Mouse (Mus musculus): ENCODE measurements around the gene Elavl1. TPM values are rescaled to one million over a fixed set of nuclear protein-coding genes. Genes with fewer than 3 reads are reported as not detected.

Elavl1 gene
- polyA plus RNA-seq, 1 experiment from 2014 or later = 251 TPM

GRCm38 (mm10) chr8:4318796-4319572, 6.2 kb downstream of the Elavl1 start:
- no peak for ATAC-seq (ENCODE audit: low FRiP score)
- Histone ChIP-seq H3K9me3 (replicated peaks) (no peaks in the 10 kb centered on the region), H3K4me3 (no peak overlapping the region), H3K27me3 (no peaks in the 10 kb centered on the region), H3K9ac (no peak overlapping the region), H3K4me1 (peaks cover 30% of the 10 kb centered on the region), H3K36me3 (peaks cover 26% of the 10 kb centered on the region), H3K27ac (no peak overlapping the region), H3K4me2 (replicated peaks) (no peak overlapping the region)
- WGBS = 91% methylated on average over 2 of the region's 2 CpGs

- no peak overlapping the region for H3K27ac ChIP-seq
- H3K9ac ChIP-seq = no peak overlapping the region
- no peak overlapping the region for H3K4me3 ChIP-seq
- no peak for ATAC-seq (ENCODE audit: low FRiP score)
- peaks cover 21% of the 10 kb centered on the region for H3K4me1 ChIP-seq
- no peaks in the 10 kb centered on the region for H3K9me3 ChIP-seq (replicated peaks)
- WGBS = 95% methylated on average over 5 of the region's 5 CpGs
- no peak overlapping the region for H3K4me2 ChIP-seq (replicated peaks)
- H3K27me3 ChIP-seq = no peaks in the 10 kb centered on the region
- peaks cover 26% of the 10 kb centered on the region for H3K36me3 ChIP-seq
Observed at GRCm38 (mm10) chr8:4318124-4318523, 7.1 kb downstream of the Elavl1 start.

- WGBS = 96% methylated on average over 3 of the region's 3 CpGs
- Histone ChIP-seq H3K36me3 (peaks cover 22% of the 10 kb centered on the region), H3K27ac (no peak overlapping the region), H3K4me1 (peaks cover under 1% of the 10 kb centered on the region; the same call in 1 of the 2 replicates), H3K9me3 (replicated peaks) (no peaks in the 10 kb centered on the region), H3K4me3 (no peak overlapping the region), H3K27me3 (no peaks in the 10 kb centered on the region), H3K4me2 (replicated peaks) (no peak overlapping the region), H3K9ac (no peak overlapping the region)
- ATAC-seq (ENCODE audit: low FRiP score) = no peak
Observed at GRCm38 (mm10) chr8:4314852-4315251, 10.4 kb downstream of the Elavl1 start.

GRCm38 (mm10) chr8:4313254-4314124, 11.7 kb downstream of the Elavl1 start:
- no peaks in the 10 kb centered on the region for H3K4me1 ChIP-seq
- 91% methylated on average over 3 of the region's 3 CpGs for WGBS

GRCm38 (mm10) chr8:4312104-4312503, 13.1 kb downstream of the Elavl1 start:
- Histone ChIP-seq H3K9ac (no peak overlapping the region), H3K27me3 (no peaks in the 10 kb centered on the region), H3K36me3 (peaks cover 42% of the 10 kb centered on the region), H3K4me2 (replicated peaks) (no peak overlapping the region), H3K9me3 (replicated peaks) (no peaks in the 10 kb centered on the region), H3K27ac (no peak overlapping the region), H3K4me1 (no peaks in the 10 kb centered on the region), H3K4me3 (no peak overlapping the region)
- ATAC-seq (ENCODE audit: low FRiP score) = no peak

More at GRCm38 (mm10) chr8:4313254-4314124, 11.7 kb downstream of the Elavl1 start:
- ATAC-seq (ENCODE audit: low FRiP score) = no peak
- Histone ChIP-seq H3K4me3 (no peak overlapping the region), H3K9ac (no peak overlapping the region), H3K4me2 (replicated peaks) (no peak overlapping the region), H3K36me3 (peaks cover 29% of the 10 kb centered on the region), H3K27ac (no peak overlapping the region), H3K9me3 (replicated peaks) (no peaks in the 10 kb centered on the region), H3K27me3 (no peaks in the 10 kb centered on the region)

GRCm38 (mm10) chr8:4305838-4306237, 19.4 kb downstream of the Elavl1 start:
- Histone ChIP-seq H3K36me3 (peaks cover 91% of the 10 kb centered on the region), H3K27me3 (no peaks in the 10 kb centered on the region), H3K4me3 (no peak overlapping the region), H3K4me1 (no peaks in the 10 kb centered on the region), H3K9ac (no peak overlapping the region), H3K27ac (no peak overlapping the region), H3K4me2 (replicated peaks) (no peak overlapping the region), H3K9me3 (replicated peaks) (no peaks in the 10 kb centered on the region)
- WGBS = 91% methylated on average over 2 of the region's 2 CpGs
- ATAC-seq (ENCODE audit: low FRiP score) = no peak

GRCm38 (mm10) chr8:4304124-4304547, 21.1 kb downstream of the Elavl1 start:
- H3K4me2 ChIP-seq (replicated peaks) = no peak overlapping the region
- WGBS = 80% methylated on average over 3 of the region's 3 CpGs
- H3K36me3 ChIP-seq = peaks cover 87% of the 10 kb centered on the region
- no peak for ATAC-seq (ENCODE audit: low FRiP score)
- H3K4me3 ChIP-seq = no peak overlapping the region
- H3K27ac ChIP-seq = no peak overlapping the region
- H3K9me3 ChIP-seq (replicated peaks) = no peaks in the 10 kb centered on the region
- H3K9ac ChIP-seq = no peak overlapping the region
- no peaks in the 10 kb centered on the region for H3K4me1 ChIP-seq
- no peaks in the 10 kb centered on the region for H3K27me3 ChIP-seq

- Histone ChIP-seq H3K9me3 (replicated peaks) (no peaks in the 10 kb centered on the region), H3K4me3 (no peak overlapping the region), H3K27ac (no peak overlapping the region), H3K9ac (no peak overlapping the region), H3K4me1 (no peaks in the 10 kb centered on the region), H3K27me3 (no peaks in the 10 kb centered on the region), H3K4me2 (replicated peaks) (no peak overlapping the region), H3K36me3 (peaks cover 73% of the 10 kb centered on the region)
- no peak for ATAC-seq (ENCODE audit: low FRiP score)
- WGBS = over 99% methylated on average over 4 of the region's 4 CpGs
Observed at GRCm38 (mm10) chr8:4297822-4298221, 27.4 kb downstream of the Elavl1 start.

- no peaks in the 10 kb centered on the region for H3K4me1 ChIP-seq
- H3K36me3 ChIP-seq = peaks cover 80% of the 10 kb centered on the region
- 86% methylated on average over 5 of the region's 5 CpGs for WGBS
- no peak overlapping the region for H3K4me3 ChIP-seq
- no peak overlapping the region for H3K9ac ChIP-seq
- no peaks in the 10 kb centered on the region for H3K27me3 ChIP-seq
- no peak overlapping the region for H3K27ac ChIP-seq
- no peak for ATAC-seq (ENCODE audit: low FRiP score)
- H3K9me3 ChIP-seq (replicated peaks) = no peaks in the 10 kb centered on the region
- H3K4me2 ChIP-seq (replicated peaks) = no peak overlapping the region
Observed at GRCm38 (mm10) chr8:4292738-4293137, 32.5 kb downstream of the Elavl1 start.

- Histone ChIP-seq H3K4me3 (peak overlapping the region; percentile 61), H3K4me2 (replicated peaks) (peak overlapping the region; percentile 61), H3K27ac (peak overlapping the region; percentile 76), H3K36me3 (peaks cover 24% of the 10 kb centered on the region), H3K9ac (peak overlapping the region; percentile 79), H3K4me1 (peaks cover 7% of the 10 kb centered on the region), H3K27me3 (no peaks in the 10 kb centered on the region), H3K9me3 (replicated peaks) (no peaks in the 10 kb centered on the region)
- ATAC-seq (ENCODE audit: low FRiP score) = no peak
- 31% methylated on average over 9 of the region's 9 CpGs for WGBS
Observed at GRCm38 (mm10) chr8:4276111-4276465, 49.1 kb downstream of the Elavl1 start.

- peaks cover 7% of the 10 kb centered on the region for H3K4me1 ChIP-seq
- peak within 1 kb of the TSS; percentile 61 for H3K4me3 ChIP-seq
- peak within 1 kb of the TSS; percentile 79 for H3K9ac ChIP-seq
- H3K36me3 ChIP-seq = peaks cover 27% of the 10 kb centered on the region
- H3K9me3 ChIP-seq (replicated peaks) = no peaks in the 10 kb centered on the region
- peak within 1 kb of the TSS; percentile 61 for H3K4me2 ChIP-seq (replicated peaks)
- under 1% methylated on average over 39 of the region's 39 CpGs for WGBS
- no peaks in the 10 kb centered on the region for H3K27me3 ChIP-seq
- peak within 1 kb of the TSS; percentile 76 for H3K27ac ChIP-seq
- peak; percentile 94 for ATAC-seq (ENCODE audit: low FRiP score)
Observed at GRCm38 (mm10) chr8:4275275-4276110, 49.7 kb downstream of the Elavl1 start, which contains the start of gene Timm44. TSS of gene Timm44 (minus strand) at chr8:4275913.

GRCm38 (mm10) chr8:4269609-4270008, 55.6 kb downstream of the Elavl1 start:
- H3K36me3 ChIP-seq = peaks cover 78% of the 10 kb centered on the region

More at GRCm38 (mm10) chr8:4269609-4270008, 55.6 kb downstream of the Elavl1 start:
- no peak overlapping the region for H3K9ac ChIP-seq
- H3K4me1 ChIP-seq = peaks cover 2% of the 10 kb centered on the region; the same call in 1 of the 2 replicates
- H3K27ac ChIP-seq = no peak overlapping the region
- H3K27me3 ChIP-seq = no peaks in the 10 kb centered on the region
- H3K4me3 ChIP-seq = no peak overlapping the region
- no peaks in the 10 kb centered on the region for H3K9me3 ChIP-seq (replicated peaks)
- WGBS = 96% methylated on average over 6 of the region's 6 CpGs
- ATAC-seq (ENCODE audit: low FRiP score) = no peak
- no peak overlapping the region for H3K4me2 ChIP-seq (replicated peaks)

Data from hindbrain, embryonic 12.5 days (tissue).